Mouse (Mus musculus): ENCODE measurements around the gene Fosl1.
A peak's percentile ranks its signal among the peaks of the same experiment; 100 is the strongest.

DNA sequence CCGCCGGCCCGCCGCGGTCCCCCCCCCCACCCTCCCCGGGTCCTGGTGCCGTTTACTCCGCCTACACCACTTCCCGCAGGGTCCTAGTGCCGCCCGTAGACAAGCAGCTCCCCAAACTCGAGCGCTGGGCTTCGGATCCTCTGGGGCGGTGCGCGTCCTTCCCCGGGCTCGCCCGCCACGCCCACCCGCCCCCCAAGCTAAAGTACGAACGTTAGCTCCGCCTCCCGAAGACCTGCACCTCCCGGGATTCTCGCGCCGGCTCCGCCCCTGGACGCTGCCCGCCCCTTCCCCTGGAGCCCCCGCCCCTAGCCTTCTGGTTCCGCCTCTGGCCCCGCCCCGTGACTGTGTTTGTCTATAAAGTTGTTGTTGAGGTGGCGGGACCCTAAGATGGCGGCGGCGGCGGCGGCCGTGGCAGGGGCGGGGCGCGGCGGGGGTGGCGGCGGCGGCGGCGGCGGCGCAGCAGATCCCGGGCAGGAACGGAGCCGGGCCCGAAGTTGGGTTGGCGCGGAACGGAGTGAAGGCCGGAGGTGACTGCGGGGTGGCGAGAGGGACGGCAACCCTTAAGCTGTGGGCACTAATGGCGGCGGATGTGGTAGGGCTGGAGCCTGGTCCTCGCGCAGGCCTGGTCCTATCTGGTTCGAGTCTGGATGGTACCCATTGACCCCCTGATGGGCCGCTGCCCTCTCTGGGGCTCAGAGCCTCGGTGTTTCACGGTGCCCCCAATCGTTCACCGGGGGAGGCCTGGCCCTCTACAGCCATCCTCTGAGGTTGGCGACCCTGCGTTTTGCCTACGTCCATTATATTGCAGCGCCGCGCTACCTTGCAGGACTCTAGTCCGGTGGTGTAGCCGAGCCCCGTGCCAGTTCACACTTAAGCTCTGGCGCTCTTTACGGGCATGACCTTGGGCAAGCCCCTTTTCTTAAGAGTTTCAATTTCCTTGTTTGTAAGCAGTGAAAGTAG, 22.3 kb upstream of the Fosl1 start, which contains the start of the genes Drap1 and AI837181:
- peak; percentile 64 for TF ChIP-seq POLR2A (IDR thresholded peaks at IDR 0.05; ENCODE audit: insufficient read length, low read depth)
- no peak for TF ChIP-seq MYOG (IDR thresholded peaks at IDR 0.05; ENCODE audit: control insufficient read depth in 1 of 3, insufficient read depth in 1 of 3, insufficient read length in 2 of 3, low read depth in 2 of 3)
- TF ChIP-seq USF1 (IDR thresholded peaks at IDR 0.05; ENCODE audit: low read depth), result no peak
- no peak for TF ChIP-seq TCF3 (IDR thresholded peaks at IDR 0.05; ENCODE audit: insufficient read length, low read depth)
- TF ChIP-seq MAX (IDR thresholded peaks at IDR 0.05; ENCODE audit: low read depth), result no peak
- TF ChIP-seq POLR2AphosphoS2 (IDR thresholded peaks at IDR 0.05; ENCODE audit: insufficient read length, low read depth), result no peak
- no peak for TF ChIP-seq TCF12 (IDR thresholded peaks at IDR 0.05; ENCODE audit: insufficient read depth, poor library complexity, severe bottlenecking)

Data from myocyte (in vitro differentiated cells).